ENCODE assay signal across 9 mouse cellular contexts in genomic region chr11:49609868-49610824, GRCm38 (mm10). TPM values are rescaled to one million over a fixed set of nuclear protein-coding genes. Genes with fewer than 3 reads are reported as not detected.
A peak's percentile ranks its signal among the peaks of the same experiment; 100 is the strongest.
DNase-seq lines count a peak whose midpoint lies in the region; ATAC-seq and TF ChIP-seq lines count a peak whose summit lies in the region.
"Not testable (repeated sequence)": the region's sequence is repeated elsewhere in the genome, so short reads cannot be mapped to it uniquely, and the experiment has no call there.
"Had no signal": no experiment of that assay in that cellular context is flagged by ENCODE, and none has a peak within 500 bp of the region (broad histone marks: within the 10 kb centered on the region; RNA-seq: fewer than 3 reads in every experiment).

No protein-coding gene starts in this region.

- H3K4me1 ChIP-seq in ES-Bruce4 (ENCODE audit: control insufficient read depth, insufficient read depth, low read length); forebrain, postnatal 0 days (ENCODE audit: insufficient read depth); kidney, adult 2 months (ENCODE audit: control insufficient read depth, insufficient read depth, low read length): not testable (repeated sequence)
- peaks cover 14% of the 10 kb centered on the region for H3K4me1 ChIP-seq in limb, embryonic 15.5 days
- peaks cover 16% of the 10 kb centered on the region for H3K4me1 ChIP-seq in neural tube, embryonic 15.5 days

- peak; percentile 6 for DNase-seq in forebrain, postnatal 0 days
- DNase-seq in heart, postnatal 14 days: peak; percentile 40 to 43
- peak; percentile 54 for DNase-seq in kidney, adult 2 months
- DNase-seq in lung, postnatal 36 days: peak; percentile 74

- H3K9me3 ChIP-seq in ES-Bruce4 (replicated peaks; ENCODE audit: control insufficient read depth, insufficient read depth, low read length, poor library complexity, severe bottlenecking); forebrain, postnatal 0 days (ENCODE audit: low read length); limb, embryonic 15.5 days; neural tube, embryonic 15.5 days (replicated peaks): not testable (repeated sequence)

- H3K9ac ChIP-seq in ES-Bruce4 (ENCODE audit: low read depth, poor library complexity, severe bottlenecking): peak overlapping the region; percentile 64
- not testable (repeated sequence) for H3K9ac ChIP-seq in forebrain, postnatal 0 days; limb, embryonic 15.5 days; neural tube, embryonic 15.5 days (replicated peaks)

- intact Hi-C loops in heart, postnatal 14 days (cut with DNase I): not testable (repeated sequence)

- H3K4me3 ChIP-seq in ES-Bruce4 (ENCODE audit: low read depth, low read length): peak overlapping the region; percentile 82
- H3K4me3 ChIP-seq in forebrain, postnatal 0 days (ENCODE audit: low read depth, low read length): peak overlapping the region; percentile 30
- peak overlapping the region; percentile 23 for H3K4me3 ChIP-seq in kidney, adult 2 months (ENCODE audit: insufficient read depth, low read depth, low read length)
- H3K4me3 ChIP-seq in limb, embryonic 15.5 days: peak overlapping the region; percentile 46
- peak overlapping the region; percentile 45 for H3K4me3 ChIP-seq in neural tube, embryonic 15.5 days (replicated peaks)

- H3K27me3 ChIP-seq in ES-Bruce4 (ENCODE audit: control insufficient read depth, insufficient read depth, low read length, poor library complexity, severe bottlenecking); forebrain, postnatal 0 days (ENCODE audit: insufficient read depth, low read length); kidney, adult 2 months (replicated peaks; ENCODE audit: control insufficient read depth, insufficient read depth, low read length): not testable (repeated sequence)
- peaks cover 50% of the 10 kb centered on the region for H3K27me3 ChIP-seq in limb, embryonic 15.5 days
- peaks cover 52% of the 10 kb centered on the region for H3K27me3 ChIP-seq in neural tube, embryonic 15.5 days (replicated peaks)

- H3K27ac ChIP-seq in ES-Bruce4 (ENCODE audit: insufficient read depth, low read length); forebrain, postnatal 0 days (ENCODE audit: low read depth, low read length); kidney, adult 2 months (ENCODE audit: insufficient read depth, low read depth, low read length); limb, embryonic 15.5 days; neural tube, embryonic 15.5 days (replicated peaks): not testable (repeated sequence)

- H3K36me3 ChIP-seq in ES-Bruce4 (ENCODE audit: control insufficient read depth, insufficient read depth, low read length, poor library complexity, severe bottlenecking); forebrain, postnatal 0 days (ENCODE audit: insufficient read depth); kidney, adult 2 months (ENCODE audit: control insufficient read depth, insufficient read depth, low read length); limb, embryonic 15.5 days; neural tube, embryonic 15.5 days: not testable (repeated sequence)

- TF ChIP-seq CTCF in ES-Bruce4 (IDR thresholded peaks at IDR 0.05; ENCODE audit: low read depth, low read length): peak; percentile 13
- not testable (repeated sequence) for TF ChIP-seq CTCF in forebrain, postnatal 0 days (IDR thresholded peaks at IDR 0.05; ENCODE audit: low read depth); kidney, adult 2 months (conservative IDR thresholded peaks at IDR 0.05; ENCODE audit: insufficient read depth, insufficient read length, low read depth, low read length)

- 2% methylated on average over 49 of the region's 52 CpGs for whole genome bisulfite sequencing in forebrain, postnatal 0 days
- 1% methylated on average over 52 of the region's 52 CpGs for WGBS in kidney, adult 2 months
- 2% methylated on average over 52 of the region's 52 CpGs for WGBS in limb, embryonic 15.5 days
- WGBS in neural tube, embryonic 15.5 days: 1% methylated on average over 49 of the region's 52 CpGs

- TF ChIP-seq EP300 in ES-Bruce4 (IDR thresholded peaks at IDR 0.05; ENCODE audit: insufficient read depth, low read depth, low read length): not testable (repeated sequence)

- ATAC-seq in common myeloid progenitor, adult 5-6 weeks (replicated peaks; ENCODE audit: low read depth, poor library complexity, severe bottlenecking): peak; percentile 40
- ATAC-seq in forebrain, postnatal 0 days: 0 out of 2 replicates have a peak, but pooled peaks have one; percentile 27
- not testable (repeated sequence) for ATAC-seq in limb, embryonic 15.5 days (ENCODE audit: insufficient number of reproducible peaks, low FRiP score, low TSS enrichment, low read depth)
- peak; percentile 18; the same call in 1 of the 2 replicates for ATAC-seq in neural tube, embryonic 15.5 days (ENCODE audit: low FRiP score)

- TF ChIP-seq POLR2A in ES-Bruce4 (IDR thresholded peaks at IDR 0.05; ENCODE audit: insufficient read depth, low read length); kidney, adult 2 months (IDR thresholded peaks at IDR 0.05; ENCODE audit: low read depth, low read length): not testable (repeated sequence)

- peak overlapping the region; percentile 60 for H3K4me2 ChIP-seq in forebrain, postnatal 0 days (ENCODE audit: low read depth)
- peak overlapping the region; percentile 75 for H3K4me2 ChIP-seq in limb, embryonic 15.5 days
- H3K4me2 ChIP-seq in neural tube, embryonic 15.5 days: peak overlapping the region; percentile 78

RNA-seq across cellular contexts. Expression of gene Flt4, which starts 1.1 kb away (rescaled TPM):
- 2.8 and 3.0 TPM in 2 replicates for polyA plus RNA-seq in ES-Bruce4 (2011; ENCODE audit: insufficient read depth, insufficient read length, low read depth, missing spikeins)
- total RNA-seq in common myeloid progenitor, adult 5-6 weeks (2017): 0.09 TPM in 1 of 2 replicates, not detected in the other
- 2.2 and 2.9 TPM in 2 replicates for total RNA-seq in forebrain, postnatal 0 days (2014; rRNA removed)
- polyA plus RNA-seq in forebrain, postnatal 0 days (2015; fragmentation: Nextera tagmentation; extraction: Ambion mirVana): 1.0 and 1.1 TPM in 2 replicates
- 10 to 100 TPM; 11.1 to 11.6 TPM for total RNA-seq in heart, postnatal 14 days (2021)
- 9.7 and 9.9 TPM in 2 replicates for polyA plus RNA-seq in kidney, adult 2 months (2012; rRNA removed)
- polyA plus RNA-seq in limb, embryonic 15.5 days (2015; fragmentation: Nextera tagmentation; extraction: Ambion mirVana): 5.5 and 5.6 TPM in 2 replicates
- 1.7 and 2.1 TPM in 2 replicates for polyA plus RNA-seq in neural tube, embryonic 15.5 days (2015; fragmentation: Nextera tagmentation; extraction: Ambion mirVana)
- polyA plus RNA-seq: activated CD4-positive, CD25-positive, alpha-beta regulatory T cell, adult 4 months had no signal

RNA-seq across cellular contexts. Expression of gene Scgb3a1, which starts 53.3 kb away (rescaled TPM):
- polyA plus RNA-seq in ES-Bruce4 (2011; ENCODE audit: insufficient read depth, insufficient read length, low read depth, missing spikeins): not detected in 2 replicates
- not detected in 2 replicates for total RNA-seq in common myeloid progenitor, adult 5-6 weeks (2017)
- total RNA-seq in forebrain, postnatal 0 days (2014; rRNA removed): 2.7 TPM in 1 of 2 replicates, not detected in the other
- polyA plus RNA-seq in forebrain, postnatal 0 days (2015; fragmentation: Nextera tagmentation; extraction: Ambion mirVana): 0.44 TPM in 1 of 2 replicates, not detected in the other
- 10 to 100 TPM in 1 of 2 experiments, not detected in 1; 58.2 TPM for total RNA-seq in heart, postnatal 14 days (2021)
- not detected in 2 replicates for polyA plus RNA-seq in kidney, adult 2 months (2012; rRNA removed)
- polyA plus RNA-seq in limb, embryonic 15.5 days (2015; fragmentation: Nextera tagmentation; extraction: Ambion mirVana): not detected in 2 replicates
- not detected in 2 replicates for polyA plus RNA-seq in neural tube, embryonic 15.5 days (2015; fragmentation: Nextera tagmentation; extraction: Ambion mirVana)

RNA-seq across cellular contexts. Expression of gene Olfr1380, which starts 53.5 kb away (rescaled TPM):
- polyA plus RNA-seq in ES-Bruce4 (2011; ENCODE audit: insufficient read depth, insufficient read length, low read depth, missing spikeins): not detected in 2 replicates
- not detected in 2 replicates for total RNA-seq in common myeloid progenitor, adult 5-6 weeks (2017)
- not detected in 2 replicates for total RNA-seq in forebrain, postnatal 0 days (2014; rRNA removed)
- polyA plus RNA-seq in forebrain, postnatal 0 days (2015; fragmentation: Nextera tagmentation; extraction: Ambion mirVana): not detected in 2 replicates
- total RNA-seq in heart, postnatal 14 days (2021): not detected
- polyA plus RNA-seq in kidney, adult 2 months (2012; rRNA removed): not detected in 2 replicates
- not detected in 2 replicates for polyA plus RNA-seq in limb, embryonic 15.5 days (2015; fragmentation: Nextera tagmentation; extraction: Ambion mirVana)
- polyA plus RNA-seq in neural tube, embryonic 15.5 days (2015; fragmentation: Nextera tagmentation; extraction: Ambion mirVana): not detected in 2 replicates
- polyA plus RNA-seq: activated CD4-positive, CD25-positive, alpha-beta regulatory T cell, adult 4 months had no signal

Comparison
In these comparisons a context has a peak if more than half of its experiments do, and no peak if none do; other contexts are left out.
1. H3K4me3 ChIP-seq: peak in every context shown above with its lines; median percentile 82 in ES-Bruce4; 46 in limb, embryonic 15.5 days; 45 in neural tube, embryonic 15.5 days; 30 in forebrain, postnatal 0 days; 23 in kidney, adult 2 months.
2. DNase-seq: peak in every context shown above with its lines; median percentile 74 in lung, postnatal 36 days; 54 in kidney, adult 2 months; 42 in heart, postnatal 14 days; 6 in forebrain, postnatal 0 days.